Mouse (Mus musculus) stomach, embryonic 14.5 days (tissue): ENCODE measurements around the gene Fau. TPM values are rescaled to one million over a fixed set of nuclear protein-coding genes. Genes with fewer than 3 reads are reported as not detected.

Experiments used
- ATAC-seq: fragments of 200-750 bp; cut with Nextera tagmentation; 2 replicates; pipeline ENCODE4 v1.8.0; 2017; ENCODE audit warnings: low read depth, moderate TSS enrichment; ENCODE audit not compliant: insufficient number of reproducible peaks, insufficient read depth, low FRiP score
- H3K27ac ChIP-seq: fragments of 300-500 bp; sonication (generic); 2 replicates; pipeline ENCODE4 v1.5.1; 2014; ENCODE audit warnings: mild to moderate bottlenecking, low read length, moderate library complexity, mixed read lengths
- H3K27me3 ChIP-seq: fragments of 300-500 bp; sonication (generic); 2 replicates; pipeline ENCODE4 v1.6.1; 2014; ENCODE audit warnings: low read length, control low read depth, mixed read lengths; ENCODE audit not compliant: control insufficient read depth, insufficient read depth
- H3K36me3 ChIP-seq: fragments of 300-500 bp; sonication (generic); 2 replicates; pipeline ENCODE4 v1.6.1; 2014; ENCODE audit warnings: mild to moderate bottlenecking, control low read depth, low read length, moderate library complexity, mixed read lengths; ENCODE audit not compliant: control insufficient read depth, insufficient read depth
- H3K4me1 ChIP-seq: fragments of 300-500 bp; sonication (generic); 2 replicates; pipeline ENCODE4 v1.6.1; 2014; ENCODE audit warnings: low read length, control low read depth, mixed read lengths; ENCODE audit not compliant: control insufficient read depth, insufficient read depth
- H3K4me2 ChIP-seq: fragments of 300-500 bp; sonication (generic); replicated peaks from 2 replicates; pipeline ENCODE4 v1.6.1; 2014; ENCODE audit warnings: low read depth, low read length, control low read depth
- H3K4me3 ChIP-seq: fragments of 300-500 bp; sonication (generic); 2 replicates; pipeline ENCODE4 v1.5.1; 2014; ENCODE audit warnings: low read depth, low read length, control low read depth
- H3K9ac ChIP-seq: fragments of 300-500 bp; sonication (generic); replicated peaks from 2 replicates; pipeline ENCODE4 v1.6.1; 2014; ENCODE audit warnings: low read depth, mild to moderate bottlenecking, control low read depth, low read length, moderate library complexity, mixed read lengths
- H3K9me3 ChIP-seq: fragments of 300-500 bp; sonication (generic); 2 replicates; pipeline ENCODE4 v1.6.1; 2016; ENCODE audit warnings: low read depth, low read length, control low read depth; ENCODE audit not compliant: control insufficient read depth
- WGBS: fragments of 180-500 bp; shearing (Covaris S2); extraction: QIAGEN DNeasy Blood & Tissue Kit; methylation state at CpG from one replicate; pipeline ENCODE4 v1.1.7; 2014; 5-methylcytosine and 5-hydroxymethylcytosine counted together
- polyA plus RNA-seq: library from polyadenylated mRNA; unstranded; fragments of >200 nt; fragmentation: Nextera tagmentation; extraction: Ambion mirVana; gene quantifications from 2 replicates; pipeline ENCODE4 v1.2.1, GENCODE M21; 2014

The Fau gene
- polyA plus RNA-seq, 1 experiment from 2014 or later: 945 TPM

DNA sequence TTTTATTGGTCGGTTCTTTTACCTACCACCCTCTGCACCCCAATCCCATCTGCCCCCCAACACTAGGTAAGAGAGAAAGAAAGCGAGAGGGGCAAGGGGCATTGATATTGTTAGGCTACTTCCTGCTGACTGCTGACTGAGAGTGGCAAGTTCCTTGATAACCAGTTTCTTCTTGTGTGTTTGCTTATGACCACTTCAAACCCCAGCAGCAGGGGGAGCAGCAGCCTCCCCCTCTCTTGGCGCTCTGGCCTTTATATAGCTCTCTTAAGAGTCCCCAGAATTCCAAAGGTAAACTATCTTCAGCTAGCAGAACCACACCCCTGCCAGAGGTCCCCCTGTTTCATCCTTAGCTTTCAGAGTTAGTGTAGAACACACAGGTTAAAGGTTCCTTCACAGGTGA, 37.4 kb upstream of the Fau start:
- WGBS: 60% methylated on average over 3 of the region's 3 CpGs
- Histone ChIP-seq H3K27ac (no peak overlapping the region), H3K4me2 (no peak overlapping the region), H3K9me3 (no peaks in the 10 kb centered on the region), H3K4me3 (no peak overlapping the region), H3K36me3 (no peaks in the 10 kb centered on the region), H3K4me1 (no peaks in the 10 kb centered on the region), H3K27me3 (no peaks in the 10 kb centered on the region), H3K9ac (no peak overlapping the region)
- ATAC-seq: no peak

DNA sequence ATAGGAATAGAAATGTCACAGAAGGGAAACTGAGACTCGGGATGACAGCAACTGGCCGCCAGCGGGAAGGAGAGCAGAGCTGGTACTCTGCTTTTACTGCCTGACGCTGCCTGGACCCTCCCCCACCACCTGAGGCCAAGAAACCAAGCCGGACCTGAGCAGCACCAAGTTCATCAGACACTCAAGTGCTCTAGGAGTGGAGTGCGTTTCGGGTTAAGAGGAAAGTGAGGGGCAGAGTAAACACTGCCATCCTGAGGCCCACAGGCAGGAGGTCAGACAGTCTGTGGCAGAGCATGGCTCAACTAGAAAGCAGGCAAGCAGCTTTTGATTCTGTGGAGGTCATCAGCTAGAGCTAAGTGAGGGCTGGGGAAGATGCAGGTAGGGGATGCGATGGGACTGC, 34.6 kb upstream of the Fau start:
- ATAC-seq: no peak
- H3K27me3 ChIP-seq: no peaks in the 10 kb centered on the region
- H3K9me3 ChIP-seq: no peaks in the 10 kb centered on the region
- 53% methylated on average over 8 of the region's 8 CpGs for WGBS
- no peak overlapping the region for H3K27ac ChIP-seq
- H3K4me3 ChIP-seq: no peak overlapping the region
- H3K4me2 ChIP-seq: no peak overlapping the region
- H3K9ac ChIP-seq: no peak overlapping the region
- no peaks in the 10 kb centered on the region for H3K36me3 ChIP-seq
- H3K4me1 ChIP-seq: no peaks in the 10 kb centered on the region

DNA sequence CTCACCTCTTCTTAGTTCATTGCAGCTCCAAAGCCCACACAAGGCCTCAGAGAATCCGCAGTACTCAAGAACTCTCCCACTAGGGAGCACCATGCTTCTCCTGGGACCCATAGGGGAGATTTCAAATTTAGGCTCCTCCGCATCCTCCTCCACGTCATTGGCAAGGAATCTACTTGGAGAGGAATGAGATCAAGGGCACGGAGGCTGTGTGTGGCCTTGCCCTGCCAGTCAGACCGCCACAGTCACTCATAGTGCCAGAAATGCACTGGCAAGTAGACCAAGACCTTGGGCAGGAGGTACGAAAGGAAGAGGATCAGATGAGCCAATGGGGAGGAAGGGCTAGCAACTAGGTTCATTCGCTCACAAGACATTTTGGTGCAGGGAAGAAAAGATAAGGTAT, 33.7 kb upstream of the Fau start:
- H3K4me2 ChIP-seq: no peak overlapping the region
- 85% methylated on average over 7 of the region's 7 CpGs for WGBS
- H3K36me3 ChIP-seq: no peaks in the 10 kb centered on the region
- H3K27ac ChIP-seq: no peak overlapping the region
- no peak overlapping the region for H3K9ac ChIP-seq
- H3K27me3 ChIP-seq: no peaks in the 10 kb centered on the region
- H3K4me3 ChIP-seq: no peak overlapping the region
- ATAC-seq: no peak
- no peaks in the 10 kb centered on the region for H3K9me3 ChIP-seq
- no peaks in the 10 kb centered on the region for H3K4me1 ChIP-seq

DNA sequence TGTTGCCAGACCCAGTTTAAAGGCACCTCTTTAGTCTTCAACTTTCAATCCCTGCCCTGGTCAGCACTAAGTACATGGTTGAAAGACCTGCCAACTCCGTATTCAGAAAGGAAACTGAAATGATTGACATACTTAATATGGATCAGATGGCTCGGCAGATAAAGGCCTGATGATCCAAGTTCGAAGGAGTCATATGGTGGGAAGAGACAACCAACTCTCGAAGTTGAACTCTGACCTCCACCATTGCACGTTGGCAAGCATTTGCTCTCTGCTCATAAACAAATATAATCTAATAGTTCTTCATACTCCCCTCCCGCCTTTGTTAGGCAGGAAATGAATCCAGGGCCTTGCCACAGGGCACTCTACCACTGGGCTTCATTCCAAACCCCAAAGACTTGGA, 28.7 kb upstream of the Fau start:
- Histone ChIP-seq H3K9me3 (no peaks in the 10 kb centered on the region), H3K36me3 (no peaks in the 10 kb centered on the region), H3K27me3 (no peaks in the 10 kb centered on the region), H3K9ac (no peak overlapping the region), H3K27ac (no peak overlapping the region), H3K4me3 (no peak overlapping the region), H3K4me1 (no peaks in the 10 kb centered on the region), H3K4me2 (no peak overlapping the region)
- WGBS: 79% methylated on average over 6 of the region's 6 CpGs
- ATAC-seq: no peak

DNA sequence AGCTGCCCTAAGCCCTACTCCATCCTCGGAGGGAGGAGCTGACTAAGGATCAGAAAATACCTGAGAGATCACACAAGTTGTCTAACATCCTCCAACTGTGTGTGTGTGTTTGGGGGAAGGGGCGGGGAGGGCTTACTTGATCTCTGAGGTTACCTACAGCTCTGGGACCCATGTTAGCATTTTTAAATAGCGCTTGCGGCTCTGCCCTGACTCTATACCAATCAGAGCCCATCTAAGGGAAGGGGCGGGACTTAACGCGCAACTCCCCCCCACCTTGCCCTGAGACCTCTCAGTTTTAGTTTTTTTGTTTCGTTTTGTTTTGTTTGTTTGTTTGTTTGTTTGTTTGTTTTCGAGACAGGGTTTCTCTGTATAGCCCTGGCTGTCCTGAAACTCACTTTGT, 28.2 kb upstream of the Fau start:
- no peaks in the 10 kb centered on the region for H3K36me3 ChIP-seq
- H3K4me2 ChIP-seq: no peak overlapping the region
- 73% methylated on average over 9 of the region's 9 CpGs for WGBS
- no peak overlapping the region for H3K9ac ChIP-seq
- H3K9me3 ChIP-seq: no peaks in the 10 kb centered on the region
- ATAC-seq: no peak
- H3K4me3 ChIP-seq: no peak overlapping the region
- H3K27me3 ChIP-seq: no peaks in the 10 kb centered on the region
- H3K27ac ChIP-seq: no peak overlapping the region
- H3K4me1 ChIP-seq: no peaks in the 10 kb centered on the region

DNA sequence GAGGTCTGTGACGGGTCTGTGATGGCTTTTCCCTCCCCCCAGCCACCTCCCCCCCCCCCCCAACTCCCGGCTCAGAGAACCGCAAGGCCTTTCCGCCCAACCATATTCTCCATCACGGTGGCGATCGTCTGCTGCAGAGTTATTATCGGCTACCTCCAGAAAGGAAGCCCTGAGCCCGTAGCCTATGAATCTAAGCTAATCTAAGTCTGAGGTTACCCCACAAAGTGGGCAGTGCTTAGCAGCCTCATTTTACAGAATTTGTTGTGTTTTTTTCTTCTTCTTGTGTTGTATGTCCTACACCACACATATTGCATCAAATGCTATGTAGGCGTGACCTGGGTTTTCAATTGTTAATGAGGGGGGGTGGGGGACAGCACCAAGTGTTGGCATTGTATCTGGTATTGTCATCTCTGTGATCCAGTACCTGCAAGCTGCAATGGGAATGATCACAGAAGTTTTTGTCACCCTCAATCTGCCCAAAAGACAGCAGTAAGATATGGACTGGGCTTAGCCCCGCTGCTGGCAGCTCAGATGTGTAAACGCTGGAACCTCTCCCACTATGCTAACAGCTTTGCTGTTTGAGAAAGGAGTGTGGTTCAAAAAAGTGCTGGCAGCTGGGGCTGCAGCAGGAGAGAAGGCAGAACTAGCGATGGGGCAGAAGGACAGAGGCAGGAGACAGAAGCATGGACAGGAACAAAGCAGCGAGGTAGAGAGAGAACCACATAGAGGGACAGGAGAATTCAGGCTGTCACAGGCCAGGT, 26.9 kb upstream of the Fau start:
- Histone ChIP-seq H3K27ac (no peak overlapping the region), H3K9ac (no peak overlapping the region), H3K4me1 (no peaks in the 10 kb centered on the region), H3K27me3 (no peaks in the 10 kb centered on the region), H3K36me3 (no peaks in the 10 kb centered on the region), H3K4me3 (no peak overlapping the region), H3K4me2 (no peak overlapping the region), H3K9me3 (no peaks in the 10 kb centered on the region)
- WGBS: 66% methylated on average over 14 of the region's 14 CpGs
- no peak for ATAC-seq

DNA sequence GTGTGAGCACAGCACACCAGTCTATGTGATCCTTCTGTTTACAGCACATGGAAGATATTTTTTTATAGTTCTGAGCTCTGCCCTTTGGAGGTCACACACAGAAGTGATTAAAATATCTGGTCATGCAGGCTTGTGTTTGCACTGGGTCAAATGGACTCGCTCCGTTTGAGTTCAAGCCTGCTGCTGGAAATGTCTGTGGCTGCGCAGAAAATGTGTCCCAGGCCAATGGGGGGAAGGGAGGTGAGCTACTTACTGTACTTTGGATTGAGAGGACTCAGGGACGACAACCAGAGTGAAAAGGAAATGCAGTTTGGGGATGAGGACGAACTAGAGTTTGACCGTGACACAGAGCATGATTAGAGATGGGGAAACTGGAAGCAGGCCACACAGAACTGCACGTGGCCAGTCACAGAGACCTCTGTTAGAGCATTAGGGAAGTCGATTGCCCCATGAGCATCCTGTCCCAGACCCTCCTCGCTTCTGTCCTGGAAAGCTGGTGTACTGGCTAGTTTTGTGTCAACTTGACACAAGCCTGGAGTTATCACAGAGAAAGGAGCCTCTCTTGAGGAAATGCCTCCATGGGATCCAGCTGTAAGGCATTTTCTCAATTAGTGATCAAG, 21.6 kb upstream of the Fau start:
- no peaks in the 10 kb centered on the region for H3K36me3 ChIP-seq
- H3K9me3 ChIP-seq: no peaks in the 10 kb centered on the region
- H3K9ac ChIP-seq: no peak overlapping the region
- WGBS: 70% methylated on average over 9 of the region's 9 CpGs
- H3K27ac ChIP-seq: no peak overlapping the region
- H3K4me1 ChIP-seq: no peaks in the 10 kb centered on the region
- no peaks in the 10 kb centered on the region for H3K27me3 ChIP-seq
- ATAC-seq: no peak
- H3K4me2 ChIP-seq: no peak overlapping the region
- no peak overlapping the region for H3K4me3 ChIP-seq

DNA sequence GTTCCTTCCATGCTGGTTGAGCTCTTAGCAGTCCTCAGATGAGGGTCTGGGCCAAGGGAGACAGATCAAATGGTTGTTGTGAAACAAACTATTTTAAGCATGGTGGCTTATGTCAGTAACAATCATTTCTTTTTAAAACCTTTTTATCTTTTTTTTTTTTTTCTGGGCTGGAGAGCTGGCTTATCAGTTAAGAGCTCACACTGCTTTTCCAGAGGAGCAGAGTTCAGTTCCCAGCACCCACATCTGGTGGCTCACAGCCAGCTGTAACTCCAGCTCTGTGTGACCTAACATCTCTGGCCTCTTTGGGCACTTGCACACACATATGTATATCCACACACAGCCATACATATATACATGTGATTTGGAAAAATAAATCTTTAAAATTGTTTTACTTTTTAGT, 19.9 kb upstream of the Fau start:
- H3K27ac ChIP-seq: no peak overlapping the region
- no peak for ATAC-seq

DNA sequence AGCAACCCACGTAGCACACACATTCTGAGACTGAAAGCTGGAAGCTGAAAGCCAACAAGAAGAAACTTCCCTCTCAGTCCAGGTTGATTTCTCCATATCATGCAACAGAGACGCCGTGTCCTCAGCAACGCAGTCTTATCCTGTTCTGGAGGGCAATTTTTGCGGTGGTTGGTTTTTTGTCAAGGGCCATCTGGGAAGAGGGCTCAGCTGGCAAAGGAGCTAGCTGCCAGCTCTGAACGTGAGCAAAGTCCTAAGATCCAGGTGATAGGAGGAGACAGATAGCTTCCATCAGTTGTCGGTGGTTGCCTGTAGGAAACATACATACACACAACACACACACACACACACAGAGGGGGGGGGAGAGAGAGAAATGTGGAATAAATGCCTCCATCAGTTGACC, 19.3 kb upstream of the Fau start:
- Histone ChIP-seq H3K4me1 (no peaks in the 10 kb centered on the region), H3K9me3 (no peaks in the 10 kb centered on the region), H3K27me3 (no peaks in the 10 kb centered on the region), H3K4me3 (no peak overlapping the region), H3K36me3 (no peaks in the 10 kb centered on the region), H3K27ac (no peak overlapping the region), H3K4me2 (no peak overlapping the region), H3K9ac (no peak overlapping the region)
- no peak for ATAC-seq
- 83% methylated on average over 7 of the region's 7 CpGs for WGBS

More for the DNA sequence above, 19.9 kb upstream of the Fau start:
- no peaks in the 10 kb centered on the region for H3K9me3 ChIP-seq
- H3K36me3 ChIP-seq: no peaks in the 10 kb centered on the region
- no peak overlapping the region for H3K9ac ChIP-seq
- no peak overlapping the region for H3K4me2 ChIP-seq
- H3K4me1 ChIP-seq: no peaks in the 10 kb centered on the region
- no peak overlapping the region for H3K4me3 ChIP-seq
- no peaks in the 10 kb centered on the region for H3K27me3 ChIP-seq
